Mouse (Mus musculus) bone marrow, adult 2 months (tissue): ENCODE results near the gene Itih3. TPM values are rescaled to one million over a fixed set of nuclear protein-coding genes. Genes with fewer than 3 reads are reported as not detected.

ENCODE experiments used
- H3K27ac ChIP-seq: fragments of 200-500 bp; 2 replicates; pipeline ENCODE4 v1.5.1; 2012; ENCODE audit warnings: low read depth, mild to moderate bottlenecking, control low read depth, inconsistent platforms, low read length; ENCODE audit not compliant: control insufficient read depth, poor library complexity, insufficient read depth
- H3K4me1 ChIP-seq: fragments of 200-500 bp; 2 replicates; pipeline ENCODE4 v1.6.1; 2011; ENCODE audit warnings: low read length; ENCODE audit not compliant: control insufficient read depth, insufficient read depth
- H3K4me3 ChIP-seq: fragments of 200-500 bp; replicated peaks from 2 replicates; pipeline ENCODE3; 2011; ENCODE audit warnings: mild to moderate bottlenecking, low read depth, low read length, control low read depth; ENCODE audit not compliant: control insufficient read depth
- CTCF ChIP-seq: fragments of 200-500 bp; IDR thresholded peaks from 2 replicates; pipeline ENCODE4 v1.5.1; 2011; ENCODE audit warnings: low read length, control low read depth; ENCODE audit not compliant: control insufficient read depth, insufficient read depth
- POLR2A ChIP-seq: fragments of 200-500 bp; IDR thresholded peaks from 2 replicates; pipeline ENCODE4 v1.6.1; 2011; ENCODE audit warnings: low read depth, mild to moderate bottlenecking, control low read depth, low read length, borderline replicate concordance; ENCODE audit not compliant: control insufficient read depth
- WGBS: fragments of 180-500 bp; shearing (Covaris S2); methylation state at CpG from one replicate; pipeline ENCODE4 v1.1.7; 2018; 5-methylcytosine and 5-hydroxymethylcytosine counted together
- polyA plus RNA-seq: library from polyadenylated mRNA; stranded (reverse); fragments of >200 nt; gene quantifications from 2 replicates; pipeline ENCODE4 v1.2.4, GENCODE M21; 2011; ENCODE audit warnings: low replicate concordance; ENCODE audit not compliant: missing spikeins, insufficient read depth, insufficient read length

Gene Itih3
- polyA plus RNA-seq, 1 experiment, result 3.0 TPM

DNA sequence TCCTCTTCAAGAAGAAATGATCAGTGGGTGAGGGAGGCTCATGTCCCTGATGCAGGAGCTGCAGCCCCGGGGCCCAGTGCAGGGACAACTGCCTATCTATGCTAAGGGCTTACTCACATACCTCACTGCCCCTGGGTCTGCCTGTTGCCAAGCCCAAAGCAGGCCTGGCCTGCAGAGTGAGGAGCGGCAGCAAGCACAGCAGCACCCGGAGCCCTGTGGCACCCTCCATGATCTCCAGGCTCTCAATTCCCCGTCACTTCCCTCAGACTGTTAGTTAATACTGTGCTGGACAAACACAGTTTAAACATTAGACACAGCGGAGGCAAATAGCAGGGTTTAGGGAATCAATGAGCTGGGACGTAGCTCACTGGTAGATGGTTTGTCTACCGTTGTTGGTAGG lies 19.5 kb upstream of the Itih3 start, which contains the start of gene Itih1:
TSS of gene Itih1 (minus strand) at position 252 of the 400 bp plus-strand sequence.
- TF ChIP-seq POLR2A (no peak), CTCF (no peak)
- no peak within 1 kb of the TSS for H3K27ac ChIP-seq
- H3K4me1 ChIP-seq, result no peaks in the 10 kb centered on the region
- 82% methylated on average over 7 of the region's 7 CpGs for WGBS
- H3K4me3 ChIP-seq, result no peak within 1 kb of the TSS

DNA sequence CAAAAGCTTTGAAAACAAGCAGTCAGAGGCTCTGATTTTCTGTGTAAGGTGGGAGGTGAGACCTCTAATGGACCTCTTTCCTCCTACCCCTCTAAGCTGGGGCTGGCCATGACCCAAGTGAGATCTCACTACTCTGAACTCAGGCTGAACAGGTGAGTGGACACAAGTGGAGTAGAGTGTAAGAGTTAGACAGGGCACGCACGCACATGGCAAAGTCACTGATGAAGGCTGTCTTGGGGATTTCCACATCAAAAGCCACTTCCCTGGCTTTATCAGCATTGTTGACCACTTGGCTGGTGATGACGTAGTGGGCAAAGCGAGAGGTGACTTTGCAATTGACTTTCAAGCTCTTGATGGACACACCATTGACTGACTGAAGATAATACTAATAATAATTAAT lies 18.7 kb upstream of the Itih3 start:
- 72% methylated on average over 4 of the region's 4 CpGs for WGBS
- no peak for TF ChIP-seq POLR2A
- TF ChIP-seq CTCF, result no peak

DNA sequence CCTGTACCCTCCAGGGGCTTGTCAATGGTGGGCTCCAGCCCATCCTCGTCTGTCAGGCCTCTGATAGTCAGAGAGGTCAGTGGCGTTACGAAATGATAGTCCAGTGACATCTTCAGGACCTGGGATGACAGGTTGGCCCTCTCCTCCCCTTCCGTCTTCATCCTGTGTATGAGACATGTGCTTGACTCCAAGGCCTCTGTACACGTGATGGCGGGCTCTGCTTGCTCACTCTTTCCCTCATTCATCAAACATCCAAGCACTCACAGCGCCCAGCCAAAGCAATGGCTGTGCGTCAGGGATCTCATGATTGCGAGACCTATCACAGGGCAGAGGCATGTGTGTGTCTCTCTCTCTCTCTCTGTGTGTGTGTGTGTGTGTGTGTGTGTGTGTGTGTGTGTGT lies 9.8 kb upstream of the Itih3 start:
- no peak for TF ChIP-seq CTCF
- no peak for TF ChIP-seq POLR2A
- no peak overlapping the region for H3K4me3 ChIP-seq
- no peaks in the 10 kb centered on the region for H3K4me1 ChIP-seq

More for the DNA sequence above, 18.7 kb upstream of the Itih3 start:
- H3K4me3 ChIP-seq, result no peak overlapping the region
- H3K4me1 ChIP-seq, result no peaks in the 10 kb centered on the region
- no peak overlapping the region for H3K27ac ChIP-seq

DNA sequence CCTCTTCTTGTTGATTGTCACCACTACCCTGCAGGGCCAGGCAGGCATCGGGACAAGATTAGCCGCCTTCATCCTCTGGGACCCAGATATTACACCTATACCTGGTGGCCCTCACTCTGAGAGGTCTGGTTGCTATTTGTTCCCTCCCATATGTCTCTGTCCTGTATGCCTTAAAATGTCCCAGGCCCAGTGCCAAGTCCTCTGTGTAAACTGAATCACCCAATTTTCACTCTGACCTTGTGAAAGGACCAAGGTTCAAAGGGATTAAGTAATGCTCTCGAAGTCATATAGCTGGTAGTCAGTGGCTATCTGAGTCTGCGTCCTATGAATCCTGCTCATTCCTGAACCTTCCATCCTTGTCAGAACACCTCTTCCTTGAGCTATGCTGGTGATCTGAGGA lies 6.8 kb upstream of the Itih3 start:
- TF ChIP-seq CTCF (no peak), POLR2A (no peak)
- Histone ChIP-seq H3K27ac (no peak overlapping the region), H3K4me1 (no peaks in the 10 kb centered on the region), H3K4me3 (no peak overlapping the region)
- WGBS, result 81% methylated on average over 4 of the region's 4 CpGs

More for the DNA sequence above, 9.8 kb upstream of the Itih3 start:
- no peak overlapping the region for H3K27ac ChIP-seq
- 82% methylated on average over 9 of the region's 9 CpGs for WGBS

DNA sequence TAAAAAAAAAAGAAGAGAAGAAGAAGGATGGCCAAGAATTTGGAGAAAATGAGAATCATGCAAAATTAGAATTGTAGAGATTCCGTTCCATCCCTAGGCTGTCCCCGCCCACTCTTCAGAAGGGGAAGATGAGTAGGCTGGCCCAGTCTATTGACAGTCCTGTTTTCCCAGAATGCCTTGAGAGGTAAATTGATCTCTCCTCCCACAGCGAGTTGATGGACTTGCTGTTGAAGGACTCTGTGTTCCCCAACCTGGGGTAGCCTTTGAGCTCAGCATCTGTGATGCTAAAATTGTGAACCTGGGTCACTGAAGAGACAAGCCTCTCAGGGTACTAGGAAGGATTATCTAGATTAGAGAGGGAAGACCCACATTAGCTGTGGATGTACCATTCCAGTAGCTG lies 1.9 kb upstream of the Itih3 start:
- no peaks in the 10 kb centered on the region for H3K4me1 ChIP-seq
- no peak overlapping the region for H3K27ac ChIP-seq
- WGBS, result 81% methylated on average over 3 of the region's 3 CpGs
- TF ChIP-seq CTCF, result no peak
- no peak for TF ChIP-seq POLR2A
- H3K4me3 ChIP-seq, result no peak overlapping the region

DNA sequence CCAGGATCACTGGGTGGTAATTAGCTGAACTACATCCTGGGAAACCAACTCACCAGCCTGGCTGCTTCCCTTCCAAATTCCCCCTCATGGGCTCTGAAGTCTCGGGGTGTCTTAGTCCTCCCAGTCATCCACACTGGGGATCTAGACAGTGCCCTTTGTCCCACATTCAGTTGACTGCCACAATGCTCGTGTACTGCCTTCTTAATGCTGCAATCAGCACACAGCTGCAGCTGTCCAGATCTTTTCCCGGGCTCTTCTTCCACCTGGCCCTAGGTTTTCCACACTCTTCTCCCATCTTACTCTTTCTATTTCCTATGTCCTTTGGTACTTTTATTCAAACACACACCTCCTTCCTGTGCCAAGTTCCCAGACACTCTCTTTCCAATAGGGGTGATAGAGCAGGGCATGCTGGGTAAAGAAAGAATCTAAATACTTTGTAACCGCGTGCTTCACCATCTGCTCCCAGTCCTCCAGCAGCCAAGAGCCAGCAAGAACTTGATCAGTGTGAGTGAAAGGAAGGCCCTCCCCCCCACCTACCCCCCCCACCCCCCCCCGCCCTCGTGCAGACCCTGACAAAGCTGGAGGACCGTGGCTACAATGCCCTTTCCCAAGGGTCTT lies 1.4 kb downstream of the Itih3 start:
- 65% methylated on average over 8 of the region's 8 CpGs for WGBS
- TF ChIP-seq POLR2A (no peak), CTCF (no peak)
- H3K4me3 ChIP-seq, result no peak overlapping the region
- H3K27ac ChIP-seq, result no peak overlapping the region
- no peaks in the 10 kb centered on the region for H3K4me1 ChIP-seq

DNA sequence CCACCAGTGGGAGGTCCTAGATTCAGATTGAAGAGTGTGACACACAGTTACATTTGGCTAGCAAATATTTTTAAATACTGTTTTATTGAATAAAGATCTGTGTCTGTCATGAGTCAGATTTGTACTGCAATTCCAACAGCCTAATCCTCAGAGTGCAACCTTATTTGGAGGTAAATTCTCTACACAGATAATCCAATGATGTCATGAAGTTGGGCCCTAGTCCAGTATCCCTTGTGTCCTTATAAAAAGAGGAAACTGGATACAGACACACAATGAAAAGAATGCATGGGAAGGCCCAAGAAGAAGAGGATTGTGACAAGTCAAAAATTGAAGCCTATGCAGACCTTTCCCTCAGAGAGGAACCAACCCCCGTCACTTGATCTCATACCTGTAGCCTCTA lies 7.0 kb downstream of the Itih3 start:
- TF ChIP-seq POLR2A (no peak), CTCF (no peak)
- 80% methylated on average over 1 of the region's 1 CpGs for WGBS
- Histone ChIP-seq H3K4me3 (no peak overlapping the region), H3K27ac (no peak overlapping the region), H3K4me1 (no peaks in the 10 kb centered on the region; the same call in 1 of the 2 replicates)

DNA sequence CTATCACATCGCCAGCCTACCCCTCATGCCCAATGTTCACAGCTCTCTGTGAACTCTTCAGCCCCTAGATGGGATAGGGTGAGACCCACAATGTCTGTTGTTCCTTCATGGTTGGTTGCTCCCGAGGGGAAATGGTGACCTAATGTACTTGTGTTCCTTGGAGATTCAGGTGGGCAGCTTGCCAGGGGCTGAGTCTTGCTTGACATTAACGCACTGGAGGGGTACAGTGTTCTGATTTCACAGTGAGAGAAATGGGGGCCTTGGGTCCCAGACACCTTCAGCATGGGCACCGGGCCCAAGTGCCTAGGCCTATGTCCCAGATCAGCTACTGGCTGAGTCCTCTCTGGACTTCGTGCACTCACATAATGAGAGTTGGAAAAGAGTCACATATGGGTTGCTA lies 10.2 kb downstream of the Itih3 start:
- TF ChIP-seq POLR2A (no peak), CTCF (no peak)
- H3K27ac ChIP-seq, result no peak overlapping the region
- H3K4me3 ChIP-seq, result no peak overlapping the region
- 70% methylated on average over 5 of the region's 5 CpGs for WGBS
- no peaks in the 10 kb centered on the region; the same call in 1 of the 2 replicates for H3K4me1 ChIP-seq

DNA sequence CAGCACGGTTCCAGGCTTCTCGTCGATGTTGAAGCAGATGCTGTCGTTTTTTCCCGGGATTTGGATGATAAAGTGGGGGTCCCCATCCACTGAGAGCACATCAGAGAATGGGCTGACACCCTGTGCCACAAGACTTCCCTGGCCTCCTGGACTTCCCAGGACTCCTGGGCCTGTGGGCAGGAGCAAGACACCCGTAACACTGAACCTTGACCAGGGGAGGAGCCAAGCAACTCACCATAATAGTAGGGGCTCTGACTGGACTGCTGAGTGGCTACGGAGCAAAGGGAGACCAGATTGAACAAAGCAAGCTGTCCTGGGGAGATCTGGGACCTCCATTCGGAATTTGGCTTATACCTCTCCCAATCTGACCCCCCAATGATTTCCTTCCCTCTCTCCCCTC lies 10.9 kb downstream of the Itih3 start:
- Histone ChIP-seq H3K27ac (no peak overlapping the region), H3K4me3 (no peak overlapping the region), H3K4me1 (peaks cover 2% of the 10 kb centered on the region; the same call in 1 of the 2 replicates)
- TF ChIP-seq CTCF (no peak), POLR2A (no peak)
- WGBS, result 81% methylated on average over 8 of the region's 8 CpGs
